ENCODE assay signal across 10 mouse cellular contexts in the genomic region with DNA sequence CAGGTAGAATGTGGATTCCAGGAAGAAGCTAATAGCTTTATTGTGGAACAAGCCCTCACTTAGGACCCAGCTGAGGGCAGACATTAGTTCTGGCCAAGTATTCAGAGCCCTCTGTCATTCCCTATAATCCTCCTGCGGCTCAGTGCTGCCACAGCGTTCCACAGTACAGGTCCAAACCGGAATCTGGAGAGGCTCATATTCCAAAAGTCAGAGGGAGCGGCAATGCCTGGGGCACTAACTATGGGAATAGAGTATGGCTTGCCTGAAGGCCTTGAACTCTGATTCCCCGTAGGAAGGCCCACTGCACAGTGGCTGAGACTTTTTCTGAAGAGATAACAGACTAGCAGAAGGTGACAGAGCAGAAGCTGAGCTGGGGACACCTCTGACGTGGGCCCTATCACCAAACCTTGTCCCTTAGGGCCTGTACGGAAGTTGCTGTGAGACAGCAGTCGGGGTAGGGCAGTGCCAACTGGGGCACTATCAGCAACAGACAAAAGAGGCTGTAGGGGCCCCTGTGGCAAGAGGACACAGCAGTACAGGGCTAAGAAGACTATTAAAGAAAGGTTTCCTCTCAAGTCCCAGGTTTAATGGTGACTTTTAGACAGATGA. TPM values are rescaled to one million over a fixed set of nuclear protein-coding genes. Genes with fewer than 3 reads are reported as not detected.
DNase-seq lines count a peak whose midpoint lies in the region; ATAC-seq lines count a peak whose summit lies in the region.
"Had no signal": no experiment of that assay in that cellular context is flagged by ENCODE, and none has a peak within 500 bp of the region (broad histone marks: within the 10 kb centered on the region; RNA-seq: fewer than 3 reads in every experiment).

No protein-coding gene starts in this region.

- H3K9me3 ChIP-seq in heart, embryonic 14.5 days (ENCODE audit: control insufficient read depth, low read length) = no peaks in the 10 kb centered on the region
- H3K9me3 ChIP-seq in embryonic facial prominence, embryonic 11.5 days (replicated peaks; ENCODE audit: control insufficient read depth, low read length) = no peaks in the 10 kb centered on the region
- H3K9me3 ChIP-seq in liver, embryonic 13.5 days (replicated peaks) = no peaks in the 10 kb centered on the region
- no peaks in the 10 kb centered on the region for H3K9me3 ChIP-seq in hindbrain, embryonic 11.5 days (ENCODE audit: control insufficient read depth, low read length)

- 0 out of 2 replicates have a peak, but pooled peaks have one; percentile 31 for ATAC-seq in heart, embryonic 14.5 days (ENCODE audit: insufficient number of reproducible peaks, insufficient read depth, low FRiP score, low read depth)
- ATAC-seq in embryonic facial prominence, embryonic 11.5 days (replicated peaks; ENCODE audit: insufficient number of reproducible peaks, low FRiP score, low TSS enrichment, low read depth) = peak; percentile 67; the same call in 1 of the 2 replicates
- peak; percentile 99 for ATAC-seq in liver, embryonic 13.5 days (ENCODE audit: low read depth)
- no peak for ATAC-seq in hindbrain, embryonic 11.5 days (ENCODE audit: low FRiP score)

- no peak overlapping the region for H3K4me2 ChIP-seq in heart, embryonic 14.5 days (ENCODE audit: low read length)
- no peak overlapping the region for H3K4me2 ChIP-seq in embryonic facial prominence, embryonic 11.5 days (ENCODE audit: low read depth, low read length)
- H3K4me2 ChIP-seq in liver, embryonic 13.5 days = peak overlapping the region; percentile 54
- no peak overlapping the region for H3K4me2 ChIP-seq in hindbrain, embryonic 11.5 days (replicated peaks; ENCODE audit: low read depth, low read length)

- no peaks in the 10 kb centered on the region for H3K27me3 ChIP-seq in heart, embryonic 14.5 days (ENCODE audit: control insufficient read depth, insufficient read depth, low read length)
- H3K27me3 ChIP-seq in embryonic facial prominence, embryonic 11.5 days (ENCODE audit: control insufficient read depth, insufficient read depth, low read length) = no peaks in the 10 kb centered on the region
- no peaks in the 10 kb centered on the region for H3K27me3 ChIP-seq in liver, embryonic 13.5 days
- H3K27me3 ChIP-seq in hindbrain, embryonic 11.5 days (ENCODE audit: control insufficient read depth, insufficient read depth, low read length) = no peaks in the 10 kb centered on the region

- intact Hi-C loops in heart, postnatal 25 days (cut with DNase I) = no loop called here

- H3K9ac ChIP-seq in heart, embryonic 14.5 days (ENCODE audit: low read length) = peak overlapping the region; percentile 31; the same call in 1 of the 2 replicates
- H3K9ac ChIP-seq in embryonic facial prominence, embryonic 11.5 days (replicated peaks; ENCODE audit: low read length) = no peak overlapping the region
- peak overlapping the region; percentile 34; the same call in 1 of the 2 replicates for H3K9ac ChIP-seq in liver, embryonic 13.5 days
- H3K9ac ChIP-seq in hindbrain, embryonic 11.5 days (ENCODE audit: low read depth, low read length) = no peak overlapping the region

- peaks cover 5 to 11% of the 10 kb centered on the region in 2 experiments for H3K4me1 ChIP-seq in heart, embryonic 14.5 days (ENCODE audit: control insufficient read depth in 2 of 2, insufficient read depth in 2 of 2, low read length in 2 of 2)
- no peaks in the 10 kb centered on the region for H3K4me1 ChIP-seq in embryonic facial prominence, embryonic 11.5 days (ENCODE audit: control insufficient read depth, insufficient read depth, low read length)
- peaks cover 30% of the 10 kb centered on the region for H3K4me1 ChIP-seq in liver, embryonic 13.5 days (replicated peaks)
- no peaks in the 10 kb centered on the region for H3K4me1 ChIP-seq in hindbrain, embryonic 11.5 days (replicated peaks; ENCODE audit: control insufficient read depth, insufficient read depth, low read length)

- no peaks in the 10 kb centered on the region for H3K36me3 ChIP-seq in heart, embryonic 14.5 days (ENCODE audit: control insufficient read depth, insufficient read depth, low read length)
- H3K36me3 ChIP-seq in embryonic facial prominence, embryonic 11.5 days (replicated peaks; ENCODE audit: control insufficient read depth, insufficient read depth, low read depth, low read length) = no peaks in the 10 kb centered on the region
- H3K36me3 ChIP-seq in liver, embryonic 13.5 days = no peaks in the 10 kb centered on the region
- H3K36me3 ChIP-seq in hindbrain, embryonic 11.5 days (ENCODE audit: control insufficient read depth, insufficient read depth, low read length) = no peaks in the 10 kb centered on the region

- 50% methylated on average over 8 of the region's 8 CpGs for WGBS in heart, embryonic 14.5 days
- WGBS in embryonic facial prominence, embryonic 11.5 days = 60% methylated on average over 8 of the region's 8 CpGs
- 49% methylated on average over 8 of the region's 8 CpGs for WGBS in liver, embryonic 13.5 days (ENCODE audit: insufficient replicate concordance)
- 82% methylated on average over 8 of the region's 8 CpGs for WGBS in hindbrain, embryonic 11.5 days

- peak overlapping the region in 1 of 2 experiments; percentile 28; a peak in 1 of 4 replicates for H3K27ac ChIP-seq in heart, embryonic 14.5 days (replicated peaks in 1 of 2; ENCODE audit: control insufficient read depth in 1 of 2, insufficient read depth in 1 of 2, low read depth in 2 of 2, low read length in 2 of 2)
- no peak overlapping the region for H3K27ac ChIP-seq in embryonic facial prominence, embryonic 11.5 days (replicated peaks; ENCODE audit: low read depth, low read length)
- peak overlapping the region; percentile 91 for H3K27ac ChIP-seq in liver, embryonic 13.5 days
- no peak overlapping the region for H3K27ac ChIP-seq in hindbrain, embryonic 11.5 days (ENCODE audit: low read depth, low read length)

- no peak for DNase-seq in heart, postnatal 25 days (ENCODE audit: low spot score)
- DNase-seq in ES-CJ7 (ENCODE audit: low read depth, low spot score) = peak; percentile 77
- DNase-seq in embryonic facial prominence, embryonic 11.5 days (ENCODE audit: low spot score) = peak; percentile 58
- DNase-seq in liver, embryonic 13.5 days = peak; percentile 73
- DNase-seq in hindbrain, embryonic 11.5 days (ENCODE audit: low spot score) = no peak
- no peak for DNase-seq in left cerebral cortex, adult 9 months (ENCODE audit: low spot score in 2 of 2)
- no peak for DNase-seq in retina, postnatal 1 day
- DNase-seq: gastrocnemius, postnatal 14 days; kidney, postnatal 25 days had no signal

- H3K4me3 ChIP-seq in heart, embryonic 14.5 days (ENCODE audit: control insufficient read depth in 1 of 2, insufficient read depth in 1 of 2, low read depth in 1 of 2, low read length in 2 of 2) = no peak overlapping the region
- no peak overlapping the region for H3K4me3 ChIP-seq in embryonic facial prominence, embryonic 11.5 days (ENCODE audit: low read depth, low read length)
- no peak overlapping the region for H3K4me3 ChIP-seq in liver, embryonic 13.5 days (replicated peaks)
- H3K4me3 ChIP-seq in hindbrain, embryonic 11.5 days (ENCODE audit: low read depth, low read length) = no peak overlapping the region

RNA-seq across cellular contexts. Expression of a gene that starts 18.8 kb away (rescaled TPM):
- polyA plus RNA-seq in heart, embryonic 14.5 days (2014; fragmentation: Nextera tagmentation; extraction: Ambion mirVana) = 151 and 159 TPM in 2 replicates
- total RNA-seq in heart, postnatal 25 days (2021) = 10 to 100 TPM; 80.0 to 90.6 TPM
- polyA plus RNA-seq in embryonic facial prominence, embryonic 11.5 days (2014; fragmentation: Nextera tagmentation; extraction: Ambion mirVana) = 177 and 184 TPM in 2 replicates
- 109 and 115 TPM in 2 replicates for polyA plus RNA-seq in liver, embryonic 13.5 days (2015; fragmentation: Nextera tagmentation; extraction: Ambion mirVana)
- polyA plus RNA-seq in hindbrain, embryonic 11.5 days (2014; fragmentation: Nextera tagmentation; extraction: Ambion mirVana) = 132 and 163 TPM in 2 replicates

Comparison
In these comparisons a context has a peak if more than half of its experiments do, and no peak if none do; other contexts are left out.
1. H3K9ac ChIP-seq: peak in heart, embryonic 14.5 days (single experiment) and liver, embryonic 13.5 days (single experiment); none in embryonic facial prominence, embryonic 11.5 days (single experiment) and hindbrain, embryonic 11.5 days (single experiment).
2. DNase-seq: peak in ES-CJ7 (single experiment), embryonic facial prominence, embryonic 11.5 days (single experiment) and liver, embryonic 13.5 days (single experiment); none in heart, postnatal 25 days (single experiment), hindbrain, embryonic 11.5 days (single experiment), left cerebral cortex, adult 9 months (0 of 2) and retina, postnatal 1 day (single experiment).